In genomic region chr8:90492521-90493225, GRCm38 (mm10) we compare ENCODE assay signal across 17 mouse cellular contexts.
A peak's percentile ranks its signal among the peaks of the same experiment; 100 is the strongest.
DNase-seq lines count a peak whose midpoint lies in the region; ATAC-seq lines count a peak whose summit lies in the region.
"Had no signal": no experiment of that assay in that cellular context is flagged by ENCODE, and none has a peak within 500 bp of the region (broad histone marks: within the 10 kb centered on the region; RNA-seq: fewer than 3 reads in every experiment).

No protein-coding gene starts in this region.

- no peaks in the 10 kb centered on the region for H3K9me3 ChIP-seq in forebrain, embryonic 14.5 days (replicated peaks; ENCODE audit: control insufficient read depth, low read length)
- no peaks in the 10 kb centered on the region for H3K9me3 ChIP-seq in forebrain, embryonic 13.5 days (replicated peaks)
- H3K9me3 ChIP-seq in midbrain, embryonic 10.5 days (replicated peaks): no peaks in the 10 kb centered on the region
- no peaks in the 10 kb centered on the region for H3K9me3 ChIP-seq in midbrain, embryonic 15.5 days
- no peaks in the 10 kb centered on the region for H3K9me3 ChIP-seq in forebrain, embryonic 16.5 days (ENCODE audit: control insufficient read depth, low read length)
- H3K9me3 ChIP-seq in neural tube, embryonic 13.5 days: no peaks in the 10 kb centered on the region
- H3K9me3 ChIP-seq: heart, embryonic 15.5 days; liver, embryonic 12.5 days had no signal

- no peak overlapping the region for H3K4me3 ChIP-seq in forebrain, embryonic 14.5 days (ENCODE audit: low read depth, low read length)
- no peak overlapping the region for H3K4me3 ChIP-seq in forebrain, embryonic 13.5 days
- no peak overlapping the region for H3K4me3 ChIP-seq in midbrain, embryonic 10.5 days
- H3K4me3 ChIP-seq in midbrain, embryonic 15.5 days: no peak overlapping the region
- no peak overlapping the region for H3K4me3 ChIP-seq in forebrain, embryonic 16.5 days (replicated peaks; ENCODE audit: low read length)
- no peak overlapping the region for H3K4me3 ChIP-seq in neural tube, embryonic 13.5 days
- H3K4me3 ChIP-seq: heart, embryonic 15.5 days; liver, embryonic 12.5 days had no signal

- 65% methylated on average over 14 of the region's 14 CpGs for WGBS in forebrain, embryonic 14.5 days
- WGBS in forebrain, embryonic 13.5 days: 62% methylated on average over 14 of the region's 14 CpGs
- WGBS in midbrain, embryonic 10.5 days: 66% methylated on average over 14 of the region's 14 CpGs
- 42% methylated on average over 14 of the region's 14 CpGs for WGBS in midbrain, embryonic 15.5 days
- 60% methylated on average over 14 of the region's 14 CpGs for WGBS in forebrain, embryonic 16.5 days
- WGBS in neural tube, embryonic 13.5 days: 30% methylated on average over 14 of the region's 14 CpGs

- DNase-seq in forebrain, embryonic 14.5 days (ENCODE audit: low spot score): peak; percentile 41
- DNase-seq in midbrain, embryonic 10.5 days (ENCODE audit: low spot score): no peak
- no peak for DNase-seq in thymus, postnatal 10 days (ENCODE audit: low spot score in 2 of 2)
- no peak for DNase-seq in layer of hippocampus, adult 11-12 months (ENCODE audit: low spot score)
- DNase-seq: adrenal gland, adult 2 months; B cell, adult 2 months; cerebellum, adult 9-10 months; embryo, embryonic 11 days; left cerebral cortex, postnatal 4 days; lung, postnatal 10 days had no signal

- no peak overlapping the region for H3K9ac ChIP-seq in forebrain, embryonic 14.5 days (ENCODE audit: low read length)
- no peak overlapping the region for H3K9ac ChIP-seq in forebrain, embryonic 13.5 days
- no peak overlapping the region for H3K9ac ChIP-seq in midbrain, embryonic 15.5 days
- no peak overlapping the region for H3K9ac ChIP-seq in forebrain, embryonic 16.5 days (replicated peaks; ENCODE audit: low read depth, low read length)
- 0 out of 2 replicates have a peak overlapping the region, but pooled peaks have one; percentile 9 for H3K9ac ChIP-seq in neural tube, embryonic 13.5 days
- H3K9ac ChIP-seq: heart, embryonic 15.5 days; liver, embryonic 12.5 days had no signal

- no peaks in the 10 kb centered on the region for H3K36me3 ChIP-seq in forebrain, embryonic 14.5 days (ENCODE audit: control insufficient read depth, insufficient read depth, low read length)
- no peaks in the 10 kb centered on the region for H3K36me3 ChIP-seq in forebrain, embryonic 13.5 days (ENCODE audit: poor library complexity, severe bottlenecking)
- H3K36me3 ChIP-seq in midbrain, embryonic 10.5 days: no peaks in the 10 kb centered on the region
- no peaks in the 10 kb centered on the region for H3K36me3 ChIP-seq in midbrain, embryonic 15.5 days (replicated peaks)
- H3K36me3 ChIP-seq in forebrain, embryonic 16.5 days (ENCODE audit: control insufficient read depth, insufficient read depth): no peaks in the 10 kb centered on the region
- H3K36me3 ChIP-seq in neural tube, embryonic 13.5 days: no peaks in the 10 kb centered on the region
- H3K36me3 ChIP-seq: heart, embryonic 15.5 days; liver, embryonic 12.5 days had no signal

- H3K4me1 ChIP-seq in forebrain, embryonic 14.5 days (ENCODE audit: control insufficient read depth, insufficient read depth, low read length): peaks cover 42% of the 10 kb centered on the region
- peaks cover 69% of the 10 kb centered on the region for H3K4me1 ChIP-seq in forebrain, embryonic 13.5 days
- H3K4me1 ChIP-seq in midbrain, embryonic 10.5 days: peaks cover 71% of the 10 kb centered on the region
- H3K4me1 ChIP-seq in midbrain, embryonic 15.5 days: peaks cover 46% of the 10 kb centered on the region
- H3K4me1 ChIP-seq in forebrain, embryonic 16.5 days (replicated peaks; ENCODE audit: control insufficient read depth, insufficient read depth, low read length): peaks cover 50% of the 10 kb centered on the region
- peaks cover 76% of the 10 kb centered on the region for H3K4me1 ChIP-seq in neural tube, embryonic 13.5 days (replicated peaks)
- H3K4me1 ChIP-seq: liver, embryonic 12.5 days had no signal

- H3K27ac ChIP-seq in forebrain, embryonic 14.5 days (ENCODE audit: low read depth, low read length): 0 out of 2 replicates have a peak overlapping the region, but pooled peaks have one; percentile 28
- no peak overlapping the region for H3K27ac ChIP-seq in forebrain, embryonic 13.5 days
- H3K27ac ChIP-seq in midbrain, embryonic 10.5 days (replicated peaks): peak overlapping the region; percentile 57
- no peak overlapping the region for H3K27ac ChIP-seq in midbrain, embryonic 15.5 days
- 0 out of 2 replicates have a peak overlapping the region, but pooled peaks have one; percentile 54 for H3K27ac ChIP-seq in forebrain, embryonic 16.5 days (ENCODE audit: low read length)
- peak overlapping the region; percentile 79 for H3K27ac ChIP-seq in neural tube, embryonic 13.5 days (replicated peaks)
- H3K27ac ChIP-seq: heart, embryonic 15.5 days; liver, embryonic 12.5 days had no signal

- no peak overlapping the region for H3K4me2 ChIP-seq in forebrain, embryonic 14.5 days (ENCODE audit: low read length)
- no peak overlapping the region for H3K4me2 ChIP-seq in forebrain, embryonic 13.5 days
- no peak overlapping the region for H3K4me2 ChIP-seq in midbrain, embryonic 15.5 days
- H3K4me2 ChIP-seq in forebrain, embryonic 16.5 days (ENCODE audit: low read length): no peak overlapping the region
- H3K4me2 ChIP-seq in neural tube, embryonic 13.5 days: no peak overlapping the region
- H3K4me2 ChIP-seq: heart, embryonic 15.5 days; liver, embryonic 12.5 days had no signal

- no peak for ATAC-seq in forebrain, embryonic 14.5 days
- ATAC-seq in forebrain, embryonic 13.5 days: no peak
- no peak for ATAC-seq in midbrain, embryonic 15.5 days (replicated peaks)
- no peak for ATAC-seq in forebrain, embryonic 16.5 days
- ATAC-seq in neural tube, embryonic 13.5 days (ENCODE audit: low read depth): no peak
- ATAC-seq: inflammation-experienced regulatory T-cells, adult 6 months; liver, embryonic 12.5 days had no signal

- H3K27me3 ChIP-seq in forebrain, embryonic 14.5 days (replicated peaks; ENCODE audit: control insufficient read depth, insufficient read depth, low read length): no peaks in the 10 kb centered on the region
- H3K27me3 ChIP-seq in forebrain, embryonic 13.5 days: no peaks in the 10 kb centered on the region
- H3K27me3 ChIP-seq in midbrain, embryonic 10.5 days (ENCODE audit: low read depth, poor library complexity, severe bottlenecking): no peaks in the 10 kb centered on the region
- H3K27me3 ChIP-seq in midbrain, embryonic 15.5 days (replicated peaks): no peaks in the 10 kb centered on the region
- no peaks in the 10 kb centered on the region for H3K27me3 ChIP-seq in forebrain, embryonic 16.5 days (replicated peaks; ENCODE audit: control insufficient read depth, insufficient read depth, low read length)
- H3K27me3 ChIP-seq in neural tube, embryonic 13.5 days: no peaks in the 10 kb centered on the region
- H3K27me3 ChIP-seq: heart, embryonic 15.5 days; liver, embryonic 12.5 days had no signal

Comparison
In these comparisons a context has a peak if more than half of its experiments do, and no peak if none do; other contexts are left out.
1. H3K27ac ChIP-seq: peak in forebrain, embryonic 14.5 days (single experiment), midbrain, embryonic 10.5 days (single experiment), forebrain, embryonic 16.5 days (single experiment) and neural tube, embryonic 13.5 days (single experiment); none in forebrain, embryonic 13.5 days (single experiment) and midbrain, embryonic 15.5 days (single experiment).